Mouse (Mus musculus) cortical plate, adult 2 months (tissue): Measurements from ENCODE around the gene St14. TPM values are rescaled to one million over a fixed set of nuclear protein-coding genes. Genes with fewer than 3 reads are reported as not detected.
"Not testable (repeated sequence)": the region's sequence is repeated elsewhere in the genome, so short reads cannot be mapped to it uniquely, and the experiment has no call there.

Experiments
- H3K27ac ChIP-seq: fragments of 200-500 bp; 2 replicates; pipeline ENCODE4 v1.5.1; 2012; ENCODE audit warnings: low read length, control low read depth, inconsistent platforms; ENCODE audit not compliant: insufficient read depth
- H3K4me1 ChIP-seq: fragments of 200-500 bp; 2 replicates; pipeline ENCODE4 v1.6.1; 2011; ENCODE audit warnings: low read length; ENCODE audit not compliant: control insufficient read depth, insufficient read depth
- H3K4me3 ChIP-seq: fragments of 200-500 bp; 2 replicates; pipeline ENCODE4 v1.5.1; 2011; ENCODE audit warnings: mild to moderate bottlenecking, low read length, control low read depth; ENCODE audit not compliant: insufficient read depth
- CTCF ChIP-seq: fragments of 200-500 bp; IDR thresholded peaks from 2 replicates; pipeline ENCODE4 v1.5.1; 2011; ENCODE audit warnings: mild to moderate bottlenecking, control low read depth, low read length; ENCODE audit not compliant: insufficient read depth; ENCODE audit errors: extremely low read depth
- POLR2A ChIP-seq: fragments of 200-500 bp; IDR thresholded peaks from 2 replicates; pipeline ENCODE4 v1.6.1; 2011; ENCODE audit warnings: mild to moderate bottlenecking, low read length, control low read depth; ENCODE audit not compliant: insufficient read depth; ENCODE audit errors: extremely low read depth
- polyA plus RNA-seq: library from polyadenylated mRNA; depleted of rRNA; stranded (reverse); fragments of >200 nt; gene quantifications from 2 replicates; pipeline ENCODE4 v1.2.3, GENCODE M21; 2012; rRNA removed

The St14 gene
- 0.29 and 0.55 TPM in 2 replicates for polyA plus RNA-seq

- Histone ChIP-seq H3K4me1 (no peaks in the 10 kb centered on the region; the same call in 1 of the 2 replicates), H3K27ac (no peak within 1 kb of the TSS), H3K4me3 (peak within 1 kb of the TSS; percentile 15; the same call in 1 of the 2 replicates)
- TF ChIP-seq POLR2A (no peak), CTCF (no peak)
Measured at GRCm38 (mm10) chr9:31131205-31131968, at the start of gene St14. Gene St14 (minus strand): TSS chr9:31131853.

GRCm38 (mm10) chr9:31177692-31178091 is 46.0 kb upstream of the St14 start:
- no peak overlapping the region for H3K27ac ChIP-seq
- TF ChIP-seq POLR2A (no peak), CTCF (no peak)
- peaks cover 12% of the 10 kb centered on the region; the same call in 1 of the 2 replicates for H3K4me1 ChIP-seq
- no peak overlapping the region for H3K4me3 ChIP-seq

GRCm38 (mm10) chr9:31176379-31177130 is 44.9 kb upstream of the St14 start:
- peaks cover 11% of the 10 kb centered on the region; the same call in 1 of the 2 replicates for H3K4me1 ChIP-seq
- no peak for TF ChIP-seq POLR2A
- TF ChIP-seq CTCF: no peak
- peak overlapping the region; percentile 31; the same call in 1 of the 2 replicates for H3K27ac ChIP-seq
- H3K4me3 ChIP-seq: no peak overlapping the region

GRCm38 (mm10) chr9:31175978-31176377 is 44.3 kb upstream of the St14 start:
- TF ChIP-seq POLR2A: no peak
- no peak for TF ChIP-seq CTCF
- H3K4me3 ChIP-seq: no peak overlapping the region
- peaks cover 11% of the 10 kb centered on the region; the same call in 1 of the 2 replicates for H3K4me1 ChIP-seq
- no peak overlapping the region for H3K27ac ChIP-seq

GRCm38 (mm10) chr9:31175346-31175745 is 43.7 kb upstream of the St14 start:
- no peak overlapping the region for H3K4me3 ChIP-seq
- no peak overlapping the region for H3K27ac ChIP-seq
- TF ChIP-seq CTCF (no peak), POLR2A (no peak)
- peaks cover 11% of the 10 kb centered on the region; the same call in 1 of the 2 replicates for H3K4me1 ChIP-seq

- H3K4me1 ChIP-seq: no peaks in the 10 kb centered on the region
- no peak overlapping the region for H3K27ac ChIP-seq
- no peak for TF ChIP-seq POLR2A
- no peak for TF ChIP-seq CTCF
- no peak overlapping the region for H3K4me3 ChIP-seq
Measured at GRCm38 (mm10) chr9:31168356-31169093, 36.9 kb upstream of the St14 start.

GRCm38 (mm10) chr9:31167305-31167704 is 35.7 kb upstream of the St14 start:
- Histone ChIP-seq H3K4me1 (no peaks in the 10 kb centered on the region), H3K27ac (no peak overlapping the region), H3K4me3 (no peak overlapping the region)
- TF ChIP-seq CTCF (no peak), POLR2A (no peak)

- not testable (repeated sequence) for H3K27ac ChIP-seq, H3K4me1 ChIP-seq, H3K4me3 ChIP-seq
Measured at GRCm38 (mm10) chr9:31165505-31165904, 33.9 kb upstream of the St14 start.

GRCm38 (mm10) chr9:31163327-31163726 is 31.7 kb upstream of the St14 start:
- H3K4me3 ChIP-seq: no peak overlapping the region
- no peak for TF ChIP-seq CTCF
- no peak for TF ChIP-seq POLR2A
- no peaks in the 10 kb centered on the region for H3K4me1 ChIP-seq
- H3K27ac ChIP-seq: no peak overlapping the region
